Mouse (Mus musculus): Measurements from ENCODE around the gene Chst14.

- TF ChIP-seq POLR2A (IDR thresholded peaks at IDR 0.05; ENCODE audit: low read depth, low read length): no peak
- TF ChIP-seq CTCF (IDR thresholded peaks at IDR 0.05; ENCODE audit: extremely low read depth, insufficient read depth, insufficient read length, insufficient replicate concordance): no peak
These were observed 34.1 kb downstream of the Chst14 start for GRCm38 (mm10) chr2:118960413-118960812.

All from spleen, adult 2 months (tissue).